Mouse (Mus musculus) testis, adult 2 months (tissue): ENCODE measurements at regions not wholly inside any gene's neighbourhood (a gene's known extent, or its start where the extent isn't known, plus 50 kb on each side); places are given as distances from the start of the nearest gene placed in this dataset.

Source experiments
- H3K27ac ChIP-seq: fragments of 200-500 bp; 2 replicates; pipeline ENCODE4 v1.5.1; 2012; ENCODE audit warnings: low read depth, low read length; ENCODE audit not compliant: control insufficient read depth, insufficient read depth
- H3K27me3 ChIP-seq: fragments of 200-500 bp; 2 replicates; pipeline ENCODE4 v1.6.1; 2012; ENCODE audit warnings: mild to moderate bottlenecking, low read length, moderate library complexity; ENCODE audit not compliant: control insufficient read depth, insufficient read depth
- H3K36me3 ChIP-seq: fragments of 200-500 bp; 2 replicates; pipeline ENCODE4 v1.6.1; 2012; ENCODE audit warnings: mild to moderate bottlenecking, low read length; ENCODE audit not compliant: control insufficient read depth, insufficient read depth
- H3K4me1 ChIP-seq: fragments of 200-500 bp; 2 replicates; pipeline ENCODE4 v1.6.1; 2012; ENCODE audit warnings: low read length; ENCODE audit not compliant: control insufficient read depth, insufficient read depth
- H3K4me3 ChIP-seq: fragments of 200-500 bp; 2 replicates; pipeline ENCODE4 v1.5.1; 2012; ENCODE audit warnings: low read depth, mild to moderate bottlenecking, low read length, moderate library complexity, mixed read lengths; ENCODE audit not compliant: control insufficient read depth
- CTCF ChIP-seq: fragments of 200-500 bp; IDR thresholded peaks from 2 replicates; pipeline ENCODE4 v1.5.1; 2012; ENCODE audit warnings: low read depth, mild to moderate bottlenecking, inconsistent platforms, low read length, moderate library complexity; ENCODE audit not compliant: control insufficient read depth, insufficient read depth, insufficient replicate concordance
- POLR2A ChIP-seq: fragments of 200-500 bp; IDR thresholded peaks from 2 replicates; pipeline ENCODE4 v1.6.1; 2012; ENCODE audit warnings: low read depth, mild to moderate bottlenecking, inconsistent platforms, low read length, moderate library complexity; ENCODE audit not compliant: control insufficient read depth

DNA sequence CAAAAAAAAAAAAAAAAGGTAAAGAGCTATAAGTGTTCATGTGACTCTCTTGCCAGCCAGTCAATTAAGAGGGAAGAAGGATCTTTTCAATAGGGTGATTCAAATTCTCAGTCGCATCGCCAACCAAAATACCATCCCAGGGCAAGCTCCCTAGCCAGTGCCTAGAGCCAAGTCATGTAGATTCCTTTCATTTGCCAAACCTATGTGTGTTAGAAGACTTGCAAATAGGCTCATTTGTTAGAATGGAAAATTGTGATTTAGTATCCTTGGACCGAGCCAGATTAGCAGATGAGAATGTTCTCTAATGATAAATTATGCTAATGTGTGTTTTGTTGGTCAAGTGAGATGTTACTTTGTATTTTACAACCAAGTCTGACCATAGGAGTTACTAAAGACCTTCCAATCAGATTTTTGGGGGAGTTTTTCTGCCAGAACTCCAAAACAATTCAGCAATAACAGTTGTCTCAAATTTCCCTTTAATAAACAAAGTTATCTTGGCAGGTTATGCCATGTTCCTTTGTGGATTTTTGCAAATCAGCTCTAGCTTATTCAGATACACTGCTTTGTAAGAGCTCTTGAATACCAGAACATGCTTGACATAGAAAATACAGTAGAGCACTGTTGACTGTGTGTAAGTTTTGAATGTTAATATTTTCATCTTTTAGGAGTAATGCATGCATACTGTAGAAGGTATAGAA is 328.4 kb upstream of the Pard3b start:
- Histone ChIP-seq H3K27me3 (no peaks in the 10 kb centered on the region), H3K36me3 (no peaks in the 10 kb centered on the region), H3K4me1 (no peaks in the 10 kb centered on the region), H3K4me3 (no peak overlapping the region), H3K27ac (no peak overlapping the region)
- TF ChIP-seq CTCF, result no peak
- no peak for TF ChIP-seq POLR2A

DNA sequence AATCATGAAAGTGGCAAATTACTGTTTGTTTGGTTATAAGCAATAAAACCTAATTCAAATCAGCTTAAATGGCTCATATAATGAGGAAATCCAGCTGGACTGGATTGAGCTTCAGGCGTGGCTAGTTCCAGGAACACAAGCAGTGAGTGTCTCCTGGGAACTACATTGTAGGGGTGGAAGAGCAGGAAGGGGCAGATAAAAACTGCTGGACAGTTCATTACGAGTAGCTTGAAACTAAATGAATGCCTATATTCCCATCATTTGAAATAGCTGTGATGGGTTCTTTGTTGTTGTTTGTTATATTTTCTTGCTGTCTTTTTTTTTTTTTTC is 327.9 kb upstream of the Pard3b start:
- Histone ChIP-seq H3K27me3 (no peaks in the 10 kb centered on the region), H3K4me1 (no peaks in the 10 kb centered on the region)
- TF ChIP-seq POLR2A, result no peak
- no peak for TF ChIP-seq CTCF

DNA sequence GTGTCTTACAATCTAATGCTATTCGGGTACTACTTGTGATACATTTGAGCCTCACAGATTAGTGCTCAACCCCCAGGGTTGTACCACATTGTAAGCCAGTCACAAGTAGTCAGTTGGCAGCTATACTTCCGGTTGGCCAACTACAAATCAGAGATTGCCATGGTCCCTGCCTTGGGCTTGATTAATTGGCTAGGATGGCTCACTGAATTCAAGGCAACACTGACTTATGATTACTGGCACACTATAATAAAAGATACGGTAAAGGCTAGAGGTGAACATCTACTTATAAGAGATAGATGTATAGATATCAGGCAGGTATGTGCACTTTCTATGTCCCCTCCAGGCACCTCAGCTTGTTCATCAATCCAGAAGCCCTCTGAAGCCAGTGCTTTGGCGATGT is 325.4 kb upstream of the Pard3b start:
- no peaks in the 10 kb centered on the region for H3K4me1 ChIP-seq
- no peak overlapping the region for H3K27ac ChIP-seq
- TF ChIP-seq POLR2A, result no peak
- TF ChIP-seq CTCF, result no peak
- no peaks in the 10 kb centered on the region for H3K27me3 ChIP-seq
- H3K4me3 ChIP-seq, result no peak overlapping the region
- no peaks in the 10 kb centered on the region for H3K36me3 ChIP-seq

More for the DNA sequence above, 327.9 kb upstream of the Pard3b start:
- no peaks in the 10 kb centered on the region for H3K36me3 ChIP-seq
- no peak overlapping the region for H3K4me3 ChIP-seq
- no peak overlapping the region for H3K27ac ChIP-seq

DNA sequence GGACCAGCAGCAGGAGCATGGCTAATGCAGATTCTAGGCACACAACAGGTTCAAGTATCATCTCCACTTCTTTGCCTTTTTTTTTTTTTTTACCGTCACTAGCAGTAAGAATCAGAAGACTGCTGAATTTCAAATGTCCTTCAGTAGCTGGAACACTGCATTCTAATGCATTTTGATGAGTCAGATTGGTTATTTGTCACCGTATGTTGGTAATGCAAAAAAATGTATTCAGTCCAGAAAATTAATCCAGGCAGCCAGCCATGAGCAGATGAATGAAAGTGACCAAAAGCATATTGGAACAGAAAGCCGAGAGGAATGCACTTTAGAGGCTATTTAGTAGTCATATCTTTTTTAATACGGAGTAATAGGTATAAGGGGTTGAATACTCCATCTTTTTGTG is 322.4 kb upstream of the Pard3b start:
- no peak for TF ChIP-seq CTCF
- TF ChIP-seq POLR2A, result no peak
- H3K4me1 ChIP-seq, result no peaks in the 10 kb centered on the region
- H3K27me3 ChIP-seq, result no peaks in the 10 kb centered on the region
- H3K4me3 ChIP-seq, result no peak overlapping the region
- no peaks in the 10 kb centered on the region for H3K36me3 ChIP-seq
- no peak overlapping the region for H3K27ac ChIP-seq

DNA sequence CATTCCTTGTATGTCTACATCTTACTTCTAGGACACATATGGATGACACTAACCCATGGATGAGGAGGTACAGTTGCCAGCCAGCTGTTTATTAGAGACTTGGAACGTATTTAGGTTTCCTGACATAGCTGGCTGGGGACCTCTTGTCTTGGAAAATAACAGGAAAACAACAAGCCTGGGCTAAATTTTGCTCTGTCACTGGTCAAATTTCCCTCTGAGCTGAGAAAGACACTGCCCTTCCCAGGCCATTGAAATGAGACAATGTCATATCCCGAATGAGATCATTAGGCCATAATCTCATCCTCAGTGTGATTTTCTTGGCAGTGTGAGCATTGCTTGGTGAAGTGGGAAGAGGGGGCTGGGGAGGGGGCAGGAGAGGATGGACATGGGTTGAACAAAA is 321.9 kb upstream of the Pard3b start:
- Histone ChIP-seq H3K27ac (no peak overlapping the region), H3K36me3 (no peaks in the 10 kb centered on the region), H3K4me3 (no peak overlapping the region), H3K27me3 (no peaks in the 10 kb centered on the region), H3K4me1 (no peaks in the 10 kb centered on the region)
- no peak for TF ChIP-seq CTCF
- no peak for TF ChIP-seq POLR2A

DNA sequence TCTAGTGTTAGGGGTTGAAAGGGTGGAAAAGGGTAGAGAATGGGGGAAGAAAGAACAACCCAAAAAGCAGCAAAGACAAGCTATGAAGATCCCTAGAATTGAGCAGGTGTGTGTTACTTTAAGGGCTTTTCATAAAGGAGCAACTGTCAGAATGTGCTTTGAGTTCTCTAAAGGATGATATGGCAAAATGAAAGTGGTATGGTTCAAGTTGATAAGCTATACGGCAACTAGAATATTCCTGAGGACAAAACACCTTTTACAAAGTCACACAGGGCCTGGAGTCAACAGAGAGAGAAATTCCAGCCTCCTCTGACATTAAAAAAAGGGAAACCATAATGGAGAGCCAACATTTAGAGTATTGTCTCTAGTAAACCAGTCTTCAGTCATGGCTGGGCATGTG is 320.6 kb upstream of the Pard3b start:
- Histone ChIP-seq H3K27me3 (no peaks in the 10 kb centered on the region), H3K4me3 (no peak overlapping the region), H3K4me1 (no peaks in the 10 kb centered on the region), H3K36me3 (no peaks in the 10 kb centered on the region), H3K27ac (no peak overlapping the region)
- TF ChIP-seq POLR2A (no peak), CTCF (no peak)

DNA sequence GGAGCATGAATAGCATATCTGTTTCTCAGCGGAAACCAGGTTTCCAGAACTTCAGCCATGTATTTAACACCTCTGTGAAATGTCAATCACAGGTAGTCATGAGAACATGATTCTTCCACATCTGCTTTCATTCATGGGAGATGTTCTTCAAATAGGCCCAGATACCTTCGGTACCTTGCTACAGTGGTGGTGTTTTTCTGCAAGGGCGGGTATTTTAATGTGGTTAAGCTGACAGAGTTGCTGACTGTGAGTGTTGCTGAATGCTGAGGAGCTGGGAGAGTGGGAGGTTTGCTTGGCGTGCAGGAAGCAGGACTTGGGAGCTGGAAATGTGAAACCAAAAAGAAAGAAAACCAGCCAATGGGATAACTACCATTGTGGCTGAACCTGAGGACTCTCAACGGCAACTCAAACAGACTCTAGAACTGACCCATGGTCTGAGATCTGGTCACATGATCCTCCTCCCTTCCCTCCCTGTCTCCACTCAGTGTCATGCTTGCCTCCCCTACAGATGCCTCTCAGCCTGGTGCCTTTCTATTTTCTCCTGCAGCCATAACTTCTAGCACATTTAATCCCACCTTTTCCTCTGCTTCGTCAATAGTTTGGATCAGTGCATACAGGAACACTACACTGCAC is 317.0 kb upstream of the Pard3b start:
- no peaks in the 10 kb centered on the region for H3K27me3 ChIP-seq
- H3K4me3 ChIP-seq, result no peak overlapping the region
- H3K27ac ChIP-seq, result no peak overlapping the region
- TF ChIP-seq POLR2A (no peak), CTCF (no peak)
- H3K36me3 ChIP-seq, result no peaks in the 10 kb centered on the region
- no peaks in the 10 kb centered on the region for H3K4me1 ChIP-seq

DNA sequence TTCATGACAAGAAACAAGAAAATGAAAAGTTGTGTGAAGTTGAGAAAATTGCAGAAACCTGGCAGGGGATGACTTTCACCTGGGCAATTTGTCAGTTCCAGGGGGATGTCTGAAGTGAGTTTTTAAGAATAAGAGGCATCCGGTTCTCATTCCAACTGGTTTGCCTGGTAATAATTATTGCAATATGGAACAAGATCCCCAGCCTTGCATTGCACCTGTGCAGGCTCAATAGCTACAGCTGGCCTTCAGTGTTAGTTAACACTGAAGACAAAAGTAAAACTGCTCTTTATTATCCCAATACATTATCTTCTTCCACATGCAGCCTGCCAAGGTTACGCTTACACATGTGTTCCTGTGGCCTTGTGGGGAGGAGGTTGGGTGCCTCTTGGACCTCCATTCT is 307.2 kb upstream of the Pard3b start:
- TF ChIP-seq POLR2A (no peak), CTCF (no peak)
- H3K4me1 ChIP-seq, result no peaks in the 10 kb centered on the region
- H3K27me3 ChIP-seq, result no peaks in the 10 kb centered on the region
- no peaks in the 10 kb centered on the region for H3K36me3 ChIP-seq
- no peak overlapping the region for H3K4me3 ChIP-seq
- H3K27ac ChIP-seq, result no peak overlapping the region
